Mouse (Mus musculus): ENCODE data around the gene Gli3. TPM values are rescaled to one million over a fixed set of nuclear protein-coding genes. Genes with fewer than 3 reads are reported as not detected.

Gli3 gene
- polyA plus RNA-seq, 1 experiment from 2014 or later = 18.9 TPM

DNA sequence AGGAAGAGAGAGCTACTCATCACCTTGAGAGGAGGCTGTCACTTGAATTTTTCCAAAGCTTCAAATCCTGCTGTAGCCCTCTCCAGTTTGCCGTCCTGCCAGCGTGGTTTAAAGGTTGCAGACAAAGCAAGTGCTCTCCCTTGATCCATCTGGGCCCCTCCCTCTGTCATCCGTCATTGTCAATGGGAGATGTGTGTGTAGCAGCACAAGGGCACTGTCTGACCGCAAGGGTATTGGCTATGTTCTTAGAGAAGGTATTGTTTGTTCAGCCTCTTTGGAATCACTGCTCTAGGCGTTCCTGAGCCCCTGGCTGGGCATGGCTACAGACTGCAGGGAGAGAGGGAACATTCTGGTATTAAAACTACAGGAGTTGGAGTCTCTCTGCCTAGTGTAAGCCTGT lies 79.0 kb downstream of the Gli3 start:
- WGBS = 24% methylated on average over 5 of the region's 5 CpGs
- no peak overlapping the region for H3K4me2 ChIP-seq
- H3K9me3 ChIP-seq = no peaks in the 10 kb centered on the region
- no peaks in the 10 kb centered on the region for H3K27me3 ChIP-seq (replicated peaks)
- H3K27ac ChIP-seq = no peak overlapping the region
- no peaks in the 10 kb centered on the region for H3K36me3 ChIP-seq
- ATAC-seq (ENCODE audit: insufficient read depth, low FRiP score, low read depth) = no peak
- H3K4me1 ChIP-seq = peaks cover 21% of the 10 kb centered on the region
- H3K4me3 ChIP-seq (replicated peaks) = no peak overlapping the region
- H3K9ac ChIP-seq = no peak overlapping the region

DNA sequence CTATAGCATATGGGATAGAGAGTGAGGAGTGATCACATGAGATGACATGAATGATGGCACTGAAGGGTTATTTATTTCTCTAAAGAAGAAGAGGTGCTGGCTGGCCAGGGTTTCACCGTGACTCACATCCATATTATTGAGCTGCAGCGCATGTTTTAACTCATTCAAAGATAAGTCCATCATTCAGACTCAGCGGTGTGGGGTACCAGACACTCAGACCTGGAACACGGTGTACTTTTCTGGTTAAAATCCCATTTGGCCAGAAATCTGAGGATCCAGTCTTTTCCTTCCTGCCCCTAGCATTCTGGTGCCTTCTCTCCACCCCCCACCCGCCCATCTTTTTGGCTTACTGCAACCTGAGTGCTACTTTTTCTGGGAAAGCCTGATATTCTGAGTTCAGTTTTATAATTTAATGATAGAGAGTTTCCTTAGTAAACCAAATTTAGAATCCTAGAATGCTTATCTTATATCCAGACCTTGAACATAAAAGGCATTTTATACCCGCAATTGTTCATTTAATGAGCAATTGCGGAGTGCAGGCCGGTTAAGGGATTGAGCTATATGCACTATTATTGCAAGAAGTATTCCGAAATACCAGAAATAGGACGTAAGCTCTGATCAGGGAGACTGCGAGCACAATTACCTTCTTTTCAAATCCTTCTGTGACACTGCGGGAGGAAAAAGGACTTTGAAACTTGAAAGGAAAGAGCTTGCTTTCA lies 80.3 kb downstream of the Gli3 start:
- no peak overlapping the region for H3K4me2 ChIP-seq
- no peaks in the 10 kb centered on the region for H3K9me3 ChIP-seq
- no peak overlapping the region for H3K4me3 ChIP-seq (replicated peaks)
- H3K36me3 ChIP-seq = no peaks in the 10 kb centered on the region
- ATAC-seq (ENCODE audit: insufficient read depth, low FRiP score, low read depth) = no peak
- WGBS = 61% methylated on average over 12 of the region's 12 CpGs
- H3K4me1 ChIP-seq = peaks cover 16% of the 10 kb centered on the region
- no peaks in the 10 kb centered on the region for H3K27me3 ChIP-seq (replicated peaks)
- no peak overlapping the region for H3K9ac ChIP-seq
- no peak overlapping the region for H3K27ac ChIP-seq

DNA sequence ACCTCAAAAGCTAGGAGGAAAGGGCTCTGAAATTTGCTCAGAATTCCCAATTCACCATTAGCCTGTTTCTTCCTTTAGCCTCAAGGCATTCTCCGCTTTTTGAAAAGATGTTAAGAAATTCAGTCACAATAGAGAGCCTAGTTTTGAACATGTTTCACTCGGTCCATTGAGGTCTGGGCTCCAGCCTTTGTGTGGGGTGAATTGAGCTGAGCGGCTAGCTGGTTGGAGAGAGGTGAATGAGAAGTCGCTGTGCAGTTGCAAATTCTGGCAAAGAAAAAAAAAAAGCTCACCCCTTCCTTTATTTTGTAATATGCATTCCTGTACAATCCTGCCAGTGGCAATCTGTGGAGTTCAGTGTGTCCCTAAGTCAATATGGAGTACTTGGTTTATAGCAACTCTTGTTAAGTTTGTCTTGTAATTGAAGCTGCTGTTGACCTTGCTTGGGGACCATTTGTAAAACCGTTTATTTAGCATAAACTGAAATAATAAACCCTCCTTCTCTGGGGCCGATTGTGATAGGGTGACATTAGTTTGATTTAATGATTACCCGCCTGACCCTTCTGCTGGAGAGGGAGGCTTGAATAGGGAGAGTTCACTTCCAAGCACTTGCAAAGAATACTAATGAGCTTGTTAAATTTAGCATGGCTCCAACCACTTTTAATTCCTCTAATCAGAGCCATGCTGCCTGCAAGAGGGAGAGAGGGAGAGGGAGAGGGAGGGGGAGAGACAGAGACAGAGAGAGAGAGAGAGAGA lies 81.0 kb downstream of the Gli3 start:
- no peaks in the 10 kb centered on the region for H3K27me3 ChIP-seq (replicated peaks)
- ATAC-seq (ENCODE audit: insufficient read depth, low FRiP score, low read depth) = no peak
- H3K9ac ChIP-seq = no peak overlapping the region
- no peaks in the 10 kb centered on the region for H3K36me3 ChIP-seq
- 45% methylated on average over 7 of the region's 7 CpGs for WGBS
- peaks cover 16% of the 10 kb centered on the region for H3K4me1 ChIP-seq
- H3K27ac ChIP-seq = no peak overlapping the region
- H3K9me3 ChIP-seq = no peaks in the 10 kb centered on the region
- H3K4me2 ChIP-seq = no peak overlapping the region
- H3K4me3 ChIP-seq (replicated peaks) = no peak overlapping the region

DNA sequence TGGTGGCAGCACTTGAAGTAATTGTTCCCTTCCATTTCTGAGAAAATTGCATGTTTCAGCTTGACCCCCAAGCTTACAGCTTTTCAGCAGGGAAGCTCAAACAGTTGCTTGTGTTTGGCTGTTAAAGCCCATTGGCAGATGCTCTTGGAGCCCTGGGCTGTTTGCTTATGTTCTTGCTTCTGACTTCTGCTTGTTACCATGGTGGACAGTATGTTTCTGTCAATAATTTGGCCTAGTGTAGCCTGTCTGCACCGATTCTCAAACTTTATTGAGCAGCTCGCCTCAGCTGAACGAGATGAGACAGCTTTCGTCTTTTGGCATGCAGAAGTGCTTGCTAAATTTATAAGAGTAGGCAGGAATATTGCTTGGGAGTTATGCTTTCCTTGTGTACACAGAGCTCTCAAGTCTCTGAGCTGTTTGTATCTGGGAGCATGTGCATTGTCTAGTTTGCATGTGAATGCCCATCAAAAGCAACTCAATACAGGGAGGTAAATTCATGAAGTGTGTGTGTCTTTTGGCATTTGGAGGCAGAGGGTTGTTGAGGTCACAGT lies 82.4 kb downstream of the Gli3 start:
- Histone ChIP-seq H3K4me3 (replicated peaks) (no peak overlapping the region), H3K4me2 (no peak overlapping the region), H3K36me3 (no peaks in the 10 kb centered on the region), H3K27me3 (replicated peaks) (no peaks in the 10 kb centered on the region), H3K27ac (no peak overlapping the region), H3K9me3 (no peaks in the 10 kb centered on the region), H3K4me1 (peaks cover 16% of the 10 kb centered on the region), H3K9ac (no peak overlapping the region)
- ATAC-seq (ENCODE audit: insufficient read depth, low FRiP score, low read depth) = no peak
- 41% methylated on average over 4 of the region's 4 CpGs for WGBS

DNA sequence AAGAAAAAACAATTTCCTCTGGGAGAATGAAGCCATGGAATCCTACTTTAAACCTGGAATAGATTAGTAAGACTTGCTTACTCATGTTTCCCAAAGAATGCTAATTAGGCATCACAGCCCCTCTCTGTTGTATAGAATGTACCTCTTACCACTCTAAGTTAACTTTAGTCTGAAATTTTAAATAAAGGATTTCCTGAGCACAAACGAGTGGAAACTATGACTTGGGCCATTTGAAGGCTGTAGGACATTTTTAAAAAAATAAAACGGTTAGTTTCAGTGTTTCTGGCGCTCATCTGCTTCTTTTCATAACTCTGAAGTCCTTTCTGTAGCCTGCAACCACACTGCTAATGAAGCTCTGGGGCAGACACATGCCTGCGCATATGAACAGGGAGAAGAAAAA lies 83.2 kb downstream of the Gli3 start:
- Histone ChIP-seq H3K9ac (no peak overlapping the region), H3K4me2 (no peak overlapping the region), H3K27me3 (replicated peaks) (no peaks in the 10 kb centered on the region), H3K4me1 (peaks cover 16% of the 10 kb centered on the region), H3K27ac (no peak overlapping the region), H3K36me3 (no peaks in the 10 kb centered on the region), H3K9me3 (no peaks in the 10 kb centered on the region), H3K4me3 (replicated peaks) (no peak overlapping the region)
- 56% methylated on average over 4 of the region's 4 CpGs for WGBS
- no peak for ATAC-seq (ENCODE audit: insufficient read depth, low FRiP score, low read depth)

DNA sequence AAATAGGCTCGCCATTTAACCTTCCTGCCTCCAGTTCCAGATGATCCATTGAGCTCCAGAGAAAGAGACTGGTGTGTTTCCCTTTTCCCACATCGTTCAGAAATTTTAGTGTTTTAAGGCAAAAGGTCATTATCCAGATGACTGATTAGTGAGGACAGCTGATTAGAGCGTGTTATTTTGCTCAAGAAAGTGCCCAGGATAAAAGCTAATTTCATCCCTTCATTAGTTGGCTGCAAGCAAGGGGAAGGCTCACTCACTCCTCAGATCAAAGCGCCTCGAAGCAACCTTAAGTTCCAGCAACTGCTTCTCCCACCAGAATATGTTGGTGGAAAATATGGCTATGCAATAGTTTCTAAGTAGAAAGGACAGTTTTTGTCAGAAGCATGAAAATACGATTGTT lies 86.4 kb downstream of the Gli3 start:
- Histone ChIP-seq H3K27me3 (replicated peaks) (no peaks in the 10 kb centered on the region), H3K9me3 (no peaks in the 10 kb centered on the region), H3K9ac (no peak overlapping the region), H3K4me3 (replicated peaks) (no peak overlapping the region), H3K27ac (no peak overlapping the region), H3K4me1 (0 out of 2 replicates have a peak, but pooled peaks cover 8% of the 10 kb centered on the region), H3K36me3 (no peaks in the 10 kb centered on the region), H3K4me2 (no peak overlapping the region)
- WGBS = 62% methylated on average over 6 of the region's 6 CpGs
- ATAC-seq (ENCODE audit: insufficient read depth, low FRiP score, low read depth) = no peak

DNA sequence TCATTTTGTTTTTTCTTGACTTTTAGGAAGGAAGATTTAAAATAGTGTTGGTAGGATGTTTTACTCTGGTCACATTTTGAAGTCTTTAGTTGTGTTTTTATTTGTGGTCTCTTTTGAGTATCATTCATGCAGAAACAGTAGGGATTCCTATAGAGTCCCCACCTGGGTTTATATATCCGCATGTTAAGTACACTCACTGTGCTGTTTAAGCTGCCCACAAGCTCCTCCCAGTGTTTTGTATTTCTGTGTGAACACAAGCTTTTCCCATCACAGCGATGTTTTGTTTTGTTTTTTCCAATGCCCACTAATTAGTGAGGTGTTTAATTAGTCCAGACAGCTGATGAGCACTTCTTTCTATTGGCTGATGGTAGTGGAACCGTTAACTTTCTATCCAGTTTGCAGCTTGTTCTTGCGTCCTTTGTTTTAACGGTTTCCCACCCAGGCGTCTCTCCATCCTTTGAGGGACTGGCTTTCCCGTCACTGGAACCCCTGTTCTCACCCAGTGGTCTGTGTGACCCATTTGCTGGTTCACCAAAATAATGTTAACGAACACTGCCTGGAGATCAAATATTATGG lies 87.1 kb downstream of the Gli3 start:
- Histone ChIP-seq H3K4me1 (0 out of 2 replicates have a peak, but pooled peaks cover 2% of the 10 kb centered on the region), H3K36me3 (no peaks in the 10 kb centered on the region), H3K27ac (no peak overlapping the region), H3K4me2 (no peak overlapping the region), H3K9me3 (no peaks in the 10 kb centered on the region), H3K9ac (no peak overlapping the region), H3K27me3 (replicated peaks) (no peaks in the 10 kb centered on the region), H3K4me3 (replicated peaks) (no peak overlapping the region)
- 87% methylated on average over 8 of the region's 8 CpGs for WGBS
- no peak for ATAC-seq (ENCODE audit: insufficient read depth, low FRiP score, low read depth)

DNA sequence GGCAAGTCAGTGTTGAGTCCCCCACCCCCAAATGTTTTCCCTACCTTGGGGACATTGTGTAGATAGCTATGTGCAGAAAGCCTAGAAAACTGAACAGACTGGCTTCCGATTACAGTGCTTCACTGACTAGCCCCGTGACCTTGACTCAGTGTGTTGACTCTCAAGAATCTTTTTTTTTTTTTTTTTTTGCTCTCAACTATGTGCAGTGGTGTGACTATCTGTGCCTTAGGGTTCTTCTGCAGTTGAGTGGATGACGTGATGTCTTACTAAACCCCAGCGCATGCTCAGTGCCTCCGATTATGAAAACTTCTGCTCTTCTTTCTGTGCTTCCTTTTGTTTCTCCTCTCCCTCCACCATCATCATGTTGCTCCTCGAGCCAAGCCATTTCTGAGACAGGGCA lies 87.7 kb downstream of the Gli3 start:
- Histone ChIP-seq H3K9me3 (no peaks in the 10 kb centered on the region), H3K4me3 (replicated peaks) (no peak overlapping the region), H3K27me3 (replicated peaks) (no peaks in the 10 kb centered on the region), H3K27ac (no peak overlapping the region), H3K4me2 (no peak overlapping the region), H3K4me1 (no peaks in the 10 kb centered on the region), H3K9ac (no peak overlapping the region), H3K36me3 (no peaks in the 10 kb centered on the region)
- no peak for ATAC-seq (ENCODE audit: insufficient read depth, low FRiP score, low read depth)
- 72% methylated on average over 6 of the region's 6 CpGs for WGBS

DNA sequence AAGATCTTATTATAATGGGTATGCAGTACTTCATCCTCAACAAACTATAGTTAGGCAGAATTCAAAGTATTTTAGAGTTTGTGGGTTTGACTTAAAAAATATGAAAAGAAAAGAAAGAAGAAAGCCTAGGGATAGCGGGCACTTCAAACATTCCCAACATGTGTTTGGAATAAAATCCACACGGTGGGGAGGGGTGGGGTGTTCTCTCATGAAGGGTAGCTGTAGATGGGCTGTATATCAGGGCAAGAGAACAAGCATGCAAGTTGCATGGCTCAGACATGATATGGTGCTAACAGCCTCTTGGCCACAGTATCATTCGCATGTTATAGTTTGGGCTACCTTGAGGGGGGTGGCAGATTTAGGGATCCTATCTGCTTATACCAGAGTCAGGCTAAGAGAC lies 89.0 kb downstream of the Gli3 start:
- H3K4me1 ChIP-seq = 0 out of 2 replicates have a peak, but pooled peaks cover 3% of the 10 kb centered on the region
- no peak overlapping the region for H3K27ac ChIP-seq
- no peak for ATAC-seq (ENCODE audit: insufficient read depth, low FRiP score, low read depth)
- H3K4me2 ChIP-seq = no peak overlapping the region
- no peak overlapping the region for H3K4me3 ChIP-seq (replicated peaks)
- no peaks in the 10 kb centered on the region for H3K9me3 ChIP-seq
- H3K27me3 ChIP-seq (replicated peaks) = no peaks in the 10 kb centered on the region
- H3K36me3 ChIP-seq = no peaks in the 10 kb centered on the region
- 82% methylated on average over 3 of the region's 3 CpGs for WGBS
- no peak overlapping the region for H3K9ac ChIP-seq

DNA sequence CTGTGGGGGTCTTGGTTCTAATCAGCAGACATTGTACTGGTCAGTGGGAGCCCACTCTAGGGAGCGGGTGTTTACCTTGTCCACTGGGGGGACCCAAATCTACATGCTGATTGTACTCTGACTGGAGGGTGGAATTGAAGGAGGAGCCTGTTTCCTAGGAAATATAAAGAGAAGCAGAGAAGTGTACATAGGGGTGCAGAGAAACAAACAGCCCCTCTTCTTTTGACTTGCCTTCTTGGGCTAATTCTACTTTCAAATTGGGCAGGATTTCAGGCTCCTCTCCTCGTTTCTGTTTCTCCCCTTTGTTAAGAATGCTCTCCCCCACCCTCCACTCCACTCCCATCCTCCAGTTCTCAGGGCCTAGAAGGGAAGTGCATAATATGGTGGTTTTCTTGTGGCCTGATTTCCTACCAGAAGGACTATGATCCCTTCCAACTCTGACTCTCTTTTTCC lies 93.6 kb downstream of the Gli3 start:
- no peak for ATAC-seq (ENCODE audit: insufficient read depth, low FRiP score, low read depth)
- Histone ChIP-seq H3K4me2 (no peak overlapping the region), H3K27me3 (replicated peaks) (no peaks in the 10 kb centered on the region), H3K27ac (no peak overlapping the region), H3K36me3 (no peaks in the 10 kb centered on the region), H3K4me1 (0 out of 2 replicates have a peak, but pooled peaks cover 3% of the 10 kb centered on the region), H3K9me3 (no peaks in the 10 kb centered on the region), H3K4me3 (replicated peaks) (no peak overlapping the region), H3K9ac (no peak overlapping the region)
- 52% methylated on average over 2 of the region's 2 CpGs for WGBS

DNA sequence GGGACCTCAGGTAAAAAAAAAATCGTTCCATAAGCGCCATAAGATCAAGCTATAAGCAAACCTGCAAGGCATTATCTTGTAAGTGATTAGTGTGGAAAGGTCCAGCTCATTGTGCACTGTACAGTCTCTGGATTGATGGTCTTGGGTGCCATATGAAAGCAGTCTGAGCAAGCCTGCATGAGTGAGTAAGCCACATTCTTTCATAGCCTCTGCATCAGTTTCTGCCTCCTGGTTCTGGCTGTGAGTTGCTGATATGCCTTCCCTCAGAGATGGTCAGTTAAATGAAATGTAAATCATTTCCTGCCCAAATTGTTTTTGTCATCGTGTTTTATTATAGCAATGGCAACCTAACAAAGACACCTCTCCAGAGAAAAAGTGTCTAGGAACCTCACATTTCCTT lies 98.4 kb downstream of the Gli3 start:
- Histone ChIP-seq H3K9ac (no peak overlapping the region), H3K27me3 (replicated peaks) (no peaks in the 10 kb centered on the region), H3K36me3 (no peaks in the 10 kb centered on the region), H3K4me2 (no peak overlapping the region), H3K4me1 (0 out of 2 replicates have a peak, but pooled peaks cover 3% of the 10 kb centered on the region), H3K27ac (no peak overlapping the region), H3K9me3 (no peaks in the 10 kb centered on the region), H3K4me3 (replicated peaks) (no peak overlapping the region)
- 79% methylated on average over 3 of the region's 3 CpGs for WGBS
- no peak for ATAC-seq (ENCODE audit: insufficient read depth, low FRiP score, low read depth)

All from stomach, embryonic 15.5 days (tissue).